Mouse (Mus musculus) intestine, postnatal 0 days (tissue): ENCODE measurements at regions not wholly inside any gene's neighbourhood (a gene's known extent, or its start where the extent isn't known, plus 50 kb on each side); places are given as distances from the start of the nearest gene placed in this dataset. TPM values are rescaled to one million over a fixed set of nuclear protein-coding genes. Genes with fewer than 3 reads are reported as not detected.

Experiments used
- ATAC-seq: fragments of 200-750 bp; cut with Nextera tagmentation; 2 replicates; pipeline ENCODE4 v1.8.0; 2017; ENCODE audit warnings: mild to moderate bottlenecking, moderate TSS enrichment, moderate library complexity
- H3K27ac ChIP-seq: fragments of 300-500 bp; sonication (generic); 2 replicates; pipeline ENCODE4 v1.5.1; 2014; ENCODE audit warnings: mild to moderate bottlenecking, low read depth, low read length, moderate library complexity
- H3K27me3 ChIP-seq: fragments of 300-500 bp; sonication (generic); replicated peaks from 2 replicates; pipeline ENCODE4 v1.6.1; 2014; ENCODE audit warnings: low read length, mixed read lengths; ENCODE audit not compliant: control insufficient read depth, insufficient read depth
- H3K36me3 ChIP-seq: fragments of 300-500 bp; sonication (generic); 2 replicates; pipeline ENCODE4 v1.6.1; 2014; ENCODE audit warnings: mild to moderate bottlenecking, moderate library complexity; ENCODE audit not compliant: control insufficient read depth, insufficient read depth
- H3K4me1 ChIP-seq: fragments of 300-500 bp; sonication (generic); replicated peaks from 2 replicates; pipeline ENCODE4 v1.6.1; 2014; ENCODE audit warnings: antibody characterized with exemption, low read length, mixed read lengths; ENCODE audit not compliant: control insufficient read depth, insufficient read depth
- H3K4me2 ChIP-seq: fragments of 300-500 bp; sonication (generic); replicated peaks from 2 replicates; pipeline ENCODE4 v1.6.1; 2014; ENCODE audit warnings: low read depth, mild to moderate bottlenecking, moderate library complexity
- H3K4me3 ChIP-seq: fragments of 300-500 bp; sonication (generic); 2 replicates; pipeline ENCODE4 v1.5.1; 2014; ENCODE audit warnings: low read depth, low read length
- H3K9ac ChIP-seq: fragments of 300-500 bp; sonication (generic); 2 replicates; pipeline ENCODE4 v1.6.1; 2014; ENCODE audit warnings: mild to moderate bottlenecking, low read depth, low read length
- H3K9me3 ChIP-seq: fragments of 300-500 bp; sonication (generic); 2 replicates; pipeline ENCODE4 v1.6.1; 2016; ENCODE audit warnings: mixed run types; ENCODE audit not compliant: control insufficient read depth
- CTCF ChIP-seq: sonication (generic); IDR thresholded peaks from 2 replicates; pipeline ENCODE4 v1.5.1; 2016; ENCODE audit warnings: low read depth, mild to moderate bottlenecking, control low read depth, antibody characterized with exemption, moderate library complexity
- WGBS: fragments of 180-500 bp; shearing (Covaris S2); extraction: QIAGEN DNeasy Blood & Tissue Kit; methylation state at CpG from one replicate; pipeline ENCODE4 v1.1.7; 2014; 5-methylcytosine and 5-hydroxymethylcytosine counted together
- microRNA-seq: library from miRNA; unstranded; fragments of <30 nt; microRNA quantifications from one replicate; pipeline ENCODE4, GENCODE M21; 2016

DNA sequence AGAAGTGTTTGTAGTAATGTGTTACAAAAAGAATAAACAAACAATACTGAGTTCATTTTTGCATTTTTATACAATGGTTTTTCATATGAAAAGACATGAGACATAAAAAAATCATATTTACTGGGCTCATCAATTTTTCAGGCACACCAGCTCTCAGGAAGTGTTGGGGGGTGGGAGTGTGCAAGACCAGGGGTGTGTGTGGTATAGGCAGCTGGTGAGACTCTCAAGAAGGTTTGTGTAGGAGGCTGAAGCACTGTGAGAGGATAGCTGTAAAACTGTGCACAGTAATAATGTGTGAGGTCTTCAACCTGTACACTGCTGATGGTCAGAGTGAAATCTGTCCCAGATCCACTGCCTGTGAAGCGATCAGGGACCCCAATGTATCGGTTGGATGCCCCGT is 733.7 kb downstream of the Rpia start:
- Histone ChIP-seq H3K4me3 (no peak overlapping the region), H3K9me3 (no peaks in the 10 kb centered on the region), H3K36me3 (no peaks in the 10 kb centered on the region), H3K27ac (no peak overlapping the region), H3K4me2 (no peak overlapping the region), H3K9ac (no peak overlapping the region), H3K27me3 (no peaks in the 10 kb centered on the region), H3K4me1 (no peaks in the 10 kb centered on the region)
- no peak for ATAC-seq
- WGBS = 83% methylated on average over 3 of the region's 3 CpGs
- TF ChIP-seq CTCF = no peak

DNA sequence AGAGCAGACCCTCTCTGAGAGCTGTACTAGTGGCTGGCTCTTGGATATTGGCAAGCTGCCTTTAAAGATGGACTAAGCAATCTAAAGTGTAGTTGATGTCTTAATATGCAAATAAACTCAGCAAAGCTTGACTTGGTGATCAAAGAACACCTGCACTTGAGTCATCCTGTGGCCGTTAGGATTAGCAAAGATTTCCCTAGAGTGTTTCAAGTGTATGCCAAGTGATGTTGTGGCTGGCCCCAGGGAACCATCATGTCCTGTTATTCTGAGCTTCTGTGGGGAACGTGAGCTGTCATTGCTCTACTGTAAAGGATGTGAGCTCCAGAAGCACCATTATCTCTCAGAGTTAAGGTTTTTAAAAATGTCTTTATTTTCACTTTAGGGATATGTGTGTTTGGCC is 751.1 kb downstream of the Rpia start:
- Histone ChIP-seq H3K9ac (no peak overlapping the region), H3K27me3 (no peaks in the 10 kb centered on the region), H3K4me1 (no peaks in the 10 kb centered on the region), H3K9me3 (no peaks in the 10 kb centered on the region), H3K4me2 (no peak overlapping the region), H3K4me3 (no peak overlapping the region), H3K36me3 (no peaks in the 10 kb centered on the region), H3K27ac (no peak overlapping the region)
- TF ChIP-seq CTCF = no peak
- WGBS = 59% methylated on average over 2 of the region's 2 CpGs
- ATAC-seq = no peak

DNA sequence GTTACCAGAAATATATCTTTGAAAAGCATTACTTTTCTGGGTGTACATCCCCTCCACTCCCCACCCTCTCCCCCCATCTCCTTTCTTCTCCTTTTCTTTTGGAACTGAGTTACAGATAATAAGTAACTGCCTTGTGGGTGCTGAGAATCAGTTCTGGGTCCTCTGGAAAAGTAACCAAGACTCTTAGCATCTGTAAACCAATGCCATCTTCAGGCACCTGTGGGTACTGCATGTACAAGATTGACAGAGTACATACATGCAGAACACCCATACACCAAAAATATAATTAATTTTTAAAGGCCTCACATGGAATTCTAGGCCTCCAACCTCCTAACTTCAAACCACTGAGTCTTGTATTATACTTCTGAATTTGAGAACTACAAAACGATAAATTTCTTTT is 758.4 kb downstream of the Rpia start:
- no peak for TF ChIP-seq CTCF
- ATAC-seq = no peak
- H3K27me3 ChIP-seq = no peaks in the 10 kb centered on the region
- no peak overlapping the region for H3K4me3 ChIP-seq
- no peaks in the 10 kb centered on the region for H3K36me3 ChIP-seq
- H3K9ac ChIP-seq = no peak overlapping the region
- WGBS = 85% methylated on average over 1 of the region's 1 CpGs
- H3K9me3 ChIP-seq = no peaks in the 10 kb centered on the region
- H3K27ac ChIP-seq = no peak overlapping the region
- no peaks in the 10 kb centered on the region for H3K4me1 ChIP-seq
- no peak overlapping the region for H3K4me2 ChIP-seq

DNA sequence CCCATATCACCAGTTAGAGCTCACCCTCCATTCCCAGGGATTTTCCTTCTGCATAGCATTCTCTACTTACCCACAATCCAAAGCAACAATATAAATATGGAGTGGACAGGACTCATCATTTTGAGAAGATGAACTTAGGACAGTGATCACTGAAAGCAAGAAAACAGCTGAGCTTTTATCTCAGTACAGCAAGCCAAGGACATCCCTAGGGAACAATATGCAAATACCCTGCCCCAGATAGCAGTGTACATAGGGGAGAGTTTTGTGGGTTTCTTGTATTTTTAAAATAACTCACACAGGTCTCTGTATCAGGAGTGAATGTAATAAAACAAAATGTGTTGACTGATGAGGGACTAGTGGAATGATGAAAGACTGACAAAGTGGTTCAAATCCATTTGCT is 780.5 kb downstream of the Rpia start:
- H3K4me3 ChIP-seq = no peak overlapping the region
- no peaks in the 10 kb centered on the region for H3K36me3 ChIP-seq
- H3K27me3 ChIP-seq = no peaks in the 10 kb centered on the region
- ATAC-seq = no peak
- H3K9ac ChIP-seq = no peak overlapping the region
- no peaks in the 10 kb centered on the region for H3K9me3 ChIP-seq
- H3K27ac ChIP-seq = no peak overlapping the region
- no peak overlapping the region for H3K4me2 ChIP-seq
- no peaks in the 10 kb centered on the region for H3K4me1 ChIP-seq
- no peak for TF ChIP-seq CTCF

Small RNA genes in the stretch of these regions (microRNA-seq; reads per million reads assigned to microRNA genes)
- gene Gm23694 (not detected), gene Gm24096 (not detected)
